Mouse (Mus musculus) cortical plate, adult 2 months (tissue): ENCODE data around the gene Taldo1.

Experiments used
- CTCF ChIP-seq: fragments of 200-500 bp; IDR thresholded peaks from 2 replicates; pipeline ENCODE4 v1.5.1; 2011; ENCODE audit warnings: mild to moderate bottlenecking, control low read depth, low read length; ENCODE audit not compliant: insufficient read depth; ENCODE audit errors: extremely low read depth
- POLR2A ChIP-seq: fragments of 200-500 bp; IDR thresholded peaks from 2 replicates; pipeline ENCODE4 v1.6.1; 2011; ENCODE audit warnings: mild to moderate bottlenecking, low read length, control low read depth; ENCODE audit not compliant: insufficient read depth; ENCODE audit errors: extremely low read depth

GRCm38 (mm10) chr7:141429310-141429709 is 37.3 kb downstream of the Taldo1 start, which contains the start of gene Cend1:
- no peak for TF ChIP-seq CTCF
- TF ChIP-seq POLR2A = peak; percentile 85
